ENCODE assay signal across 22 mouse cellular contexts in genomic region chr2:29437111-29437510, GRCm38 (mm10).
DNase-seq lines count a peak whose midpoint lies in the region; ATAC-seq and TF ChIP-seq lines count a peak whose summit lies in the region.
"Had no signal": no experiment of that assay in that cellular context is flagged by ENCODE, and none has a peak within 500 bp of the region (broad histone marks: within the 10 kb centered on the region; RNA-seq: fewer than 3 reads in every experiment).

No protein-coding gene starts in this region.

- DNase-seq in kidney, postnatal 10 days = peak; percentile 55
- no peak for DNase-seq in kidney, adult 9 months
- peak; percentile 59 for DNase-seq in lung, embryonic 14.5 days
- DNase-seq in lung, postnatal 25 days (ENCODE audit: low spot score) = no peak
- peak; percentile 25 for DNase-seq in lung, postnatal 36 days
- no peak for DNase-seq in lung, postnatal 4 days
- DNase-seq: adrenal gland, adult 8-10 months; adrenal gland, postnatal 25 days; embryo, embryonic 11 days; gastrocnemius, postnatal 25 days; heart, adult 18-20 months; heart, postnatal 14 days had no signal

- no peak overlapping the region for H3K9ac ChIP-seq in lung, embryonic 14.5 days
- H3K9ac ChIP-seq: embryonic facial prominence, embryonic 13.5 days; forebrain, embryonic 12.5 days; forebrain, embryonic 15.5 days; heart, embryonic 13.5 days; hindbrain, embryonic 12.5 days; hindbrain, embryonic 15.5 days had no signal

- ATAC-seq in lung, embryonic 14.5 days (ENCODE audit: insufficient read depth) = no peak
- ATAC-seq: activated CD4-positive, CD25-positive, alpha-beta regulatory T cell, adult 4 months; forebrain, embryonic 15.5 days had no signal

- no peak overlapping the region for H3K4me3 ChIP-seq in lung, embryonic 14.5 days (ENCODE audit: low read depth, low read length)
- H3K4me3 ChIP-seq: embryonic facial prominence, embryonic 10.5 days; embryonic facial prominence, embryonic 13.5 days; erythroblast, embryonic 14.5 days; forebrain, embryonic 12.5 days; forebrain, embryonic 15.5 days; heart, embryonic 10.5 days; heart, embryonic 13.5 days; hindbrain, embryonic 12.5 days; hindbrain, embryonic 15.5 days had no signal

- no peak for TF ChIP-seq CTCF in lung, embryonic 14.5 days (IDR thresholded peaks at IDR 0.05; ENCODE audit: low read depth)

- peaks cover 6% of the 10 kb centered on the region; the same call in 1 of the 2 replicates for H3K4me1 ChIP-seq in lung, embryonic 14.5 days (ENCODE audit: insufficient read depth)

- 54% methylated on average over 5 of the region's 5 CpGs for WGBS in lung, embryonic 14.5 days

- H3K4me2 ChIP-seq in lung, embryonic 14.5 days = no peak overlapping the region
- H3K4me2 ChIP-seq: embryonic facial prominence, embryonic 13.5 days; forebrain, embryonic 12.5 days; forebrain, embryonic 15.5 days; heart, embryonic 13.5 days; hindbrain, embryonic 12.5 days; hindbrain, embryonic 15.5 days had no signal

- no peaks in the 10 kb centered on the region for H3K36me3 ChIP-seq in lung, embryonic 14.5 days (ENCODE audit: insufficient read depth)
- H3K36me3 ChIP-seq: embryonic facial prominence, embryonic 10.5 days; embryonic facial prominence, embryonic 13.5 days; forebrain, embryonic 12.5 days; forebrain, embryonic 15.5 days; heart, embryonic 10.5 days; heart, embryonic 13.5 days; hindbrain, embryonic 12.5 days; hindbrain, embryonic 15.5 days had no signal

- no peaks in the 10 kb centered on the region for H3K27me3 ChIP-seq in lung, embryonic 14.5 days (ENCODE audit: insufficient read depth, low read length)
- H3K27me3 ChIP-seq: embryonic facial prominence, embryonic 13.5 days; forebrain, embryonic 12.5 days; forebrain, embryonic 15.5 days; heart, embryonic 13.5 days; hindbrain, embryonic 12.5 days; hindbrain, embryonic 15.5 days had no signal

- H3K27ac ChIP-seq in lung, embryonic 14.5 days (ENCODE audit: low read depth) = no peak overlapping the region
- H3K27ac ChIP-seq: embryonic facial prominence, embryonic 10.5 days; embryonic facial prominence, embryonic 13.5 days; forebrain, embryonic 12.5 days; forebrain, embryonic 15.5 days; heart, embryonic 10.5 days; heart, embryonic 13.5 days; hindbrain, embryonic 12.5 days; hindbrain, embryonic 15.5 days had no signal

- H3K9me3 ChIP-seq in lung, embryonic 14.5 days (ENCODE audit: low read depth, low read length) = no peaks in the 10 kb centered on the region
- H3K9me3 ChIP-seq: embryonic facial prominence, embryonic 10.5 days; embryonic facial prominence, embryonic 13.5 days; forebrain, embryonic 12.5 days; forebrain, embryonic 15.5 days; heart, embryonic 10.5 days; heart, embryonic 13.5 days; hindbrain, embryonic 12.5 days; hindbrain, embryonic 15.5 days had no signal

Comparison
In these comparisons a context has a peak if more than half of its experiments do, and no peak if none do; other contexts are left out.
1. DNase-seq: peak in kidney, postnatal 10 days (single experiment), lung, embryonic 14.5 days (single experiment) and lung, postnatal 36 days (single experiment); none in kidney, adult 9 months (single experiment), lung, postnatal 25 days (single experiment) and lung, postnatal 4 days (0 of 2).